13 mouse cellular contexts compared by ENCODE assay signal in the genomic region with DNA sequence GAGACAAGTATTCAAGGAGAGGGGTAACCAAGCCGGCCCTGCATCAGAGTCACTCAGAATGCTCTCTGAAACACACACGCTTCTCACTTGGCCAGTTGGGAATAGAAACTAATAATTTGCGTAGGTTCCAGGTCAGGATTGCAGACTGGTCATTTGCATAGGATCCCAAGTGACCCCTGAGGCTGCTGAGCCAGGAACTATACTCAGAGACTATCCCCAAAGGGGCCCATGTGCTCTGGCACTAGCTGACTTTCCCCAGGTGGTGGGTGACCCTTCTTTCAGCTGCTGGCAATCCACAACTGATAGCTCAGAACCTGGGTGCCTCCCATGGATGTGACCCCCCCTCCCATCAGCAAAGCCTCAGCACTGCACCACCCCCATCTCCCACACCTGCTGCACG. TPM values are rescaled to one million over a fixed set of nuclear protein-coding genes. Genes with fewer than 3 reads are reported as not detected.
"Had no signal": no experiment of that assay in that cellular context is flagged by ENCODE, and none has a peak within 500 bp of the region (broad histone marks: within the 10 kb centered on the region; RNA-seq: fewer than 3 reads in every experiment).

No protein-coding gene starts in this region.

- H3K4me2 ChIP-seq: lung, embryonic 14.5 days; midbrain, embryonic 12.5 days; neural tube, embryonic 13.5 days; neural tube, embryonic 15.5 days; stomach, embryonic 15.5 days had no signal

- H3K9ac ChIP-seq: lung, embryonic 14.5 days; midbrain, embryonic 12.5 days; neural tube, embryonic 13.5 days; neural tube, embryonic 15.5 days; stomach, embryonic 15.5 days had no signal

- ATAC-seq: midbrain, embryonic 16.5 days had no signal

- H3K4me3 ChIP-seq: midbrain, embryonic 10.5 days; midbrain, embryonic 12.5 days; myocyte; neural tube, embryonic 13.5 days; neural tube, embryonic 15.5 days; stomach, embryonic 15.5 days had no signal

- H3K27ac ChIP-seq: midbrain, embryonic 10.5 days; midbrain, embryonic 12.5 days; neural tube, embryonic 13.5 days; neural tube, embryonic 15.5 days; stomach, embryonic 15.5 days; stomach, postnatal 0 days had no signal

- H3K36me3 ChIP-seq: midbrain, embryonic 10.5 days; midbrain, embryonic 12.5 days; neural tube, embryonic 13.5 days; neural tube, embryonic 15.5 days; stomach, embryonic 15.5 days had no signal

- H3K4me1 ChIP-seq: stomach, embryonic 15.5 days had no signal

- H3K27me3 ChIP-seq: neural tube, embryonic 13.5 days; neural tube, embryonic 15.5 days; stomach, embryonic 15.5 days had no signal

- H3K9me3 ChIP-seq: midbrain, embryonic 10.5 days; midbrain, embryonic 12.5 days; neural tube, embryonic 13.5 days; neural tube, embryonic 15.5 days; stomach, embryonic 15.5 days had no signal

- DNase-seq: lung, adult 18-20 months; lung, embryonic 14.5 days; lung, postnatal 4 days; midbrain, embryonic 14.5 days; right cerebral cortex, postnatal 14 days had no signal

RNA-seq across cellular contexts. Expression of a gene that starts 51.5 kb away (rescaled TPM):
- polyA plus RNA-seq: midbrain, embryonic 14.5 days; midbrain, embryonic 16.5 days; myocyte; neural tube, embryonic 13.5 days; neural tube, embryonic 15.5 days had no signal
